Mouse (Mus musculus): Measurements from ENCODE around the gene Armh1. TPM values are rescaled to one million over a fixed set of nuclear protein-coding genes. Genes with fewer than 3 reads are reported as not detected.

The Armh1 gene
- polyA plus RNA-seq, 1 experiment = 0.52 TPM

DNA sequence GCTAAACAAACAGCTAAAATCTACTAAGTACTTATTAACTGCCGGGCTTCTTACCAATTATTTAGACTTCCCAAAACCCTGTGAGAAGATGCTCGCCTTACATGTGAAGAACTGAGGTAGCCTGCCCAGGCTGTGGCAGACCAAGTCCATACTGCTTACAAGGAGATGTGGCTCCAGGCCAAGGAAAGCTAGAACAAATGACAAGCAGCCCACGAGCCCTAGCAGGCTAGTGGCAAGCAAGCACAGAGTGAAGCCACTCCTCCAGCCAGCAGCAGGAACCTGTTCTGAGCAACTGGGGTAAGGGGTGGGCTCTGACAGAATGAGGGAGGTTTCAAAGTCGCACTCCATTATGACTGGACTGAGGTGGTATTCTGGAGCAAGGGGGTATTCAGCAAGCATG, 22.8 kb upstream of the Armh1 start:
- H3K27ac ChIP-seq (ENCODE audit: insufficient read depth, low read length) = no peak overlapping the region
- peaks cover 56% of the 10 kb centered on the region for H3K36me3 ChIP-seq (ENCODE audit: control insufficient read depth, insufficient read depth, low read length, poor library complexity, severe bottlenecking)
- peaks cover 5% of the 10 kb centered on the region; the same call in 1 of the 2 replicates for H3K9me3 ChIP-seq (replicated peaks; ENCODE audit: control insufficient read depth, insufficient read depth, low read length, poor library complexity, severe bottlenecking)
- H3K27me3 ChIP-seq (ENCODE audit: control insufficient read depth, insufficient read depth, low read length, poor library complexity, severe bottlenecking) = no peaks in the 10 kb centered on the region
- H3K9ac ChIP-seq (ENCODE audit: low read depth, poor library complexity, severe bottlenecking) = no peak overlapping the region
- TF ChIP-seq POLR2A (IDR thresholded peaks at IDR 0.05; ENCODE audit: insufficient read depth, low read length) (no peak), CTCF (IDR thresholded peaks at IDR 0.05; ENCODE audit: low read depth, low read length) (no peak), EP300 (IDR thresholded peaks at IDR 0.05; ENCODE audit: insufficient read depth, low read depth, low read length) (no peak)
- no peak overlapping the region for H3K4me3 ChIP-seq (ENCODE audit: low read depth, low read length)
- no peaks in the 10 kb centered on the region for H3K4me1 ChIP-seq (ENCODE audit: control insufficient read depth, insufficient read depth, low read length)

DNA sequence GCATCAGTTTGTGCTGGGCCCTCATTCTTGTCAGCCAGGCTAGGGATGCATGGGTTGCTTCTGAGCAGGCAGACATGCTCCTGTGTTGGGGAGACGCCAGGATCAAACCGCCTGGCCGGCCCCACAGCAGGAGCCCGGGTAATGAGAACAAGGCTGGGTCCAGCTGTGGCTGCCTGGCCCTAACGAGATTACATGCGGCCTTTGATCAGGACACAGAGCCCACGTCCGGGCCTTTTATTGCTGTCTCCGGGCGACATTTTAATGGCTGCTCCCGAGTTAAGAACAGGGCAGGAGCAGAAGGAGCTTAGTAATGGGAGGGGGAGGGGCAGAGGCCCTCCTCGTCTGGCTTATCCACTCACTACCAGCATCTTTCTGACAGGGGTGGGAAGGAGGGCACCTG, 20.5 kb upstream of the Armh1 start:
- TF ChIP-seq POLR2A (IDR thresholded peaks at IDR 0.05; ENCODE audit: insufficient read depth, low read length) = no peak
- TF ChIP-seq EP300 (IDR thresholded peaks at IDR 0.05; ENCODE audit: insufficient read depth, low read depth, low read length) = no peak
- no peak for TF ChIP-seq CTCF (IDR thresholded peaks at IDR 0.05; ENCODE audit: low read depth, low read length)
- Histone ChIP-seq H3K27ac (ENCODE audit: insufficient read depth, low read length) (no peak overlapping the region), H3K9ac (ENCODE audit: low read depth, poor library complexity, severe bottlenecking) (no peak overlapping the region), H3K4me3 (ENCODE audit: low read depth, low read length) (no peak overlapping the region), H3K27me3 (ENCODE audit: control insufficient read depth, insufficient read depth, low read length, poor library complexity, severe bottlenecking) (no peaks in the 10 kb centered on the region), H3K4me1 (ENCODE audit: control insufficient read depth, insufficient read depth, low read length) (no peaks in the 10 kb centered on the region), H3K36me3 (ENCODE audit: control insufficient read depth, insufficient read depth, low read length, poor library complexity, severe bottlenecking) (peaks cover 40% of the 10 kb centered on the region), H3K9me3 (replicated peaks; ENCODE audit: control insufficient read depth, insufficient read depth, low read length, poor library complexity, severe bottlenecking) (peaks cover 5% of the 10 kb centered on the region; the same call in 1 of the 2 replicates)

DNA sequence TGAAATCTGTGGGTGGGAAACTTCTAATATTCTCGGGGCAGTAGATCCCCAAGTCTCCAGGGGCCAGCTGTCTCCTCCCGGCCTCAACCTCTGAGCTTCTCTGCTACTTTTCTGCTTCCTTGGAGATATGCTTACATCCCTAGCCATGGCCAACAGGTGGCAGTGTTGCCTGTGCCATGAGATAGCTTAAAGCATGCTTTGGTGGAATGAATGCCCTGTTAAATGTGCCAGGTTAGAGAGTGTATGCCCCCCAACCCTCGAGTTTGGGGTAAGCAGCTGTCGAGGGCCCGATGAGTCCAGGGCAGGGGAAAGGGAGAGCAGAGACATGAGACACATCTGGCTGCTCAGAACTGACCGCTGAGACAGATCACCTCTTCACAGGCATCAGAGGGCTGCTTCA, 18.4 kb upstream of the Armh1 start:
- H3K9ac ChIP-seq (ENCODE audit: low read depth, poor library complexity, severe bottlenecking) = no peak overlapping the region
- H3K27ac ChIP-seq (ENCODE audit: insufficient read depth, low read length) = no peak overlapping the region
- no peak overlapping the region for H3K4me3 ChIP-seq (ENCODE audit: low read depth, low read length)
- peaks cover 5% of the 10 kb centered on the region; the same call in 1 of the 2 replicates for H3K9me3 ChIP-seq (replicated peaks; ENCODE audit: control insufficient read depth, insufficient read depth, low read length, poor library complexity, severe bottlenecking)
- no peaks in the 10 kb centered on the region for H3K4me1 ChIP-seq (ENCODE audit: control insufficient read depth, insufficient read depth, low read length)
- H3K36me3 ChIP-seq (ENCODE audit: control insufficient read depth, insufficient read depth, low read length, poor library complexity, severe bottlenecking) = peaks cover 21% of the 10 kb centered on the region
- TF ChIP-seq CTCF (IDR thresholded peaks at IDR 0.05; ENCODE audit: low read depth, low read length) (peak; percentile 67), EP300 (IDR thresholded peaks at IDR 0.05; ENCODE audit: insufficient read depth, low read depth, low read length) (no peak)
- H3K27me3 ChIP-seq (ENCODE audit: control insufficient read depth, insufficient read depth, low read length, poor library complexity, severe bottlenecking) = no peaks in the 10 kb centered on the region

DNA sequence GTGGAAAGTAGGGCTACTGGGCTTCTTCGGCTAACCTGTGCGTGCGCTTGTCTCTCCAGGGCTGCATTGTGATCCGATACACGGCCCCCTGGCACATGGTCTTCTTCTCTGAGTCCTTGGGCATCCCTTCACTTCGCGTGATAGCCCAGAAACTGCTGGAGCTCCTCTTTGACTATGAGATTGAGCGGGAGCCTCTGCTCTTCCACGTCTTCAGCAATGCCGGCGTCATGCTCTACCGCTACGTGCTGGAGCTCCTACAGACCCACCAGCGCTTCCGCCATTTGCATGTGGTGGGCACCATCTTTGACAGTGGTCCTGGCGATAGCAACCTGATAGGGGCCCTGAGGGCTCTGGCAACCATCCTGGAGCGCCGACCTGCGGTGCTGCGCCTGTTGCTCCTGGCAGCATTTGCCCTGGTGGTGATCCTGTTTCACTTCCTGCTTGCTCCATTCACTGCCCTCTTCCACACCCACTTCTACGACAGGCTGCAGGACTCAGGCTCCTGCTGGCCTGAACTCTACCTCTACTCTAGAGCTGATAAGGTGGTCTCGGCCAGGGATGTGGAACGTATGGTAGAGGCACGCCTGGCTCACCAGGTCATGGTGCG, 16.0 kb upstream of the Armh1 start:
- H3K36me3 ChIP-seq (ENCODE audit: control insufficient read depth, insufficient read depth, low read length, poor library complexity, severe bottlenecking) = peaks cover 10% of the 10 kb centered on the region
- no peaks in the 10 kb centered on the region for H3K27me3 ChIP-seq (ENCODE audit: control insufficient read depth, insufficient read depth, low read length, poor library complexity, severe bottlenecking)
- H3K4me3 ChIP-seq (ENCODE audit: low read depth, low read length) = peak overlapping the region; percentile 22
- H3K9me3 ChIP-seq (replicated peaks; ENCODE audit: control insufficient read depth, insufficient read depth, low read length, poor library complexity, severe bottlenecking) = no peaks in the 10 kb centered on the region
- TF ChIP-seq EP300 (IDR thresholded peaks at IDR 0.05; ENCODE audit: insufficient read depth, low read depth, low read length) = no peak
- TF ChIP-seq CTCF (IDR thresholded peaks at IDR 0.05; ENCODE audit: low read depth, low read length) = no peak
- no peak for TF ChIP-seq POLR2A (IDR thresholded peaks at IDR 0.05; ENCODE audit: insufficient read depth, low read length)
- H3K9ac ChIP-seq (ENCODE audit: low read depth, poor library complexity, severe bottlenecking) = no peak overlapping the region
- H3K27ac ChIP-seq (ENCODE audit: insufficient read depth, low read length) = no peak overlapping the region
- peaks cover under 1% of the 10 kb centered on the region for H3K4me1 ChIP-seq (ENCODE audit: control insufficient read depth, insufficient read depth, low read length)

DNA sequence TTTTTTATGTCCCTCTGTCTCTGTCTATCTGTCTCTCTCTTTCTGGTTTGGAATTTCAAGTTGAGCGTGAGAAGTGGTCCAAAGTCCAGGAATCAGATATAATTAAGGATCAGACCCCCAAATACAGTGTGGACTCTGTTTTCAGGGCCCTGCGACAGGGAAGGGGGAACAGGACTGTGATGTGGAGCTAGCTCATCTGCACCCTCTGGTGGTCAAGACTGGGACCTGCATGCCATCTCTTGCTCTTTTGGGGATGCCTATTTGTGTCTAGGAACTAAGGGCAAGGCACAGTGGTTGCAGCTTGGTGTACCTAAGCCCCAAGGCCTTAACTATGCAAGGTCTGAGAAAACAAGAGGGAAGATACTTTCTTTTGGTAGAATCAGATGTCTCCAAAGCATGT, 15.4 kb upstream of the Armh1 start:
- Histone ChIP-seq H3K36me3 (ENCODE audit: control insufficient read depth, insufficient read depth, low read length, poor library complexity, severe bottlenecking) (peaks cover 7% of the 10 kb centered on the region), H3K4me1 (ENCODE audit: control insufficient read depth, insufficient read depth, low read length) (peaks cover 2% of the 10 kb centered on the region), H3K4me3 (ENCODE audit: low read depth, low read length) (no peak overlapping the region), H3K27ac (ENCODE audit: insufficient read depth, low read length) (no peak overlapping the region), H3K27me3 (ENCODE audit: control insufficient read depth, insufficient read depth, low read length, poor library complexity, severe bottlenecking) (no peaks in the 10 kb centered on the region), H3K9ac (ENCODE audit: low read depth, poor library complexity, severe bottlenecking) (no peak overlapping the region), H3K9me3 (replicated peaks; ENCODE audit: control insufficient read depth, insufficient read depth, low read length, poor library complexity, severe bottlenecking) (no peaks in the 10 kb centered on the region)
- TF ChIP-seq POLR2A (IDR thresholded peaks at IDR 0.05; ENCODE audit: insufficient read depth, low read length) (no peak), CTCF (IDR thresholded peaks at IDR 0.05; ENCODE audit: low read depth, low read length) (peak; percentile 98)

DNA sequence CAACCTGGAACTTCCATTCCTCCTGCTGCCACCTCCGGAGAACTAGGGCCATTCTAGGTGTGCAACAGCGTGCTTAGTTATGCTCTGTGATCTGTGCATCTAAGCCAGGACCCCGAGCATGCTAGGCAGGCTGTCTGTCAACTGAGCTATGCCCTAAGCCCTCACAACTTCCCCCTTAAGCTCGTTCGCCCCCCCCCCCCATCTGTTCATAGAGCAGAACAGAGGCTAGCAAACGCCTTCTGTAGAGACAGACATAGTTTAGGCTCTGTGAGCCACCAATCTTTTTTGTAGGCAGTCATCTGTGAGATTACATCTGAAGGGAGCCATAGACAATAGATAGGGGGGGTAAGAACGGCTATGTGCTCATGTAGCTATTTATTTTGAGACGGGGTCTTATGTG, 11.1 kb upstream of the Armh1 start:
- H3K9ac ChIP-seq (ENCODE audit: low read depth, poor library complexity, severe bottlenecking) = no peak overlapping the region
- TF ChIP-seq CTCF (IDR thresholded peaks at IDR 0.05; ENCODE audit: low read depth, low read length) (no peak), POLR2A (IDR thresholded peaks at IDR 0.05; ENCODE audit: insufficient read depth, low read length) (no peak), EP300 (IDR thresholded peaks at IDR 0.05; ENCODE audit: insufficient read depth, low read depth, low read length) (no peak)
- H3K27me3 ChIP-seq (ENCODE audit: control insufficient read depth, insufficient read depth, low read length, poor library complexity, severe bottlenecking) = no peaks in the 10 kb centered on the region

More for the DNA sequence above, 11.1 kb upstream of the Armh1 start:
- no peaks in the 10 kb centered on the region for H3K9me3 ChIP-seq (replicated peaks; ENCODE audit: control insufficient read depth, insufficient read depth, low read length, poor library complexity, severe bottlenecking)
- H3K4me3 ChIP-seq (ENCODE audit: low read depth, low read length) = no peak overlapping the region
- H3K36me3 ChIP-seq (ENCODE audit: control insufficient read depth, insufficient read depth, low read length, poor library complexity, severe bottlenecking) = no peaks in the 10 kb centered on the region
- no peak overlapping the region for H3K27ac ChIP-seq (ENCODE audit: insufficient read depth, low read length)
- H3K4me1 ChIP-seq (ENCODE audit: control insufficient read depth, insufficient read depth, low read length) = peaks cover 2% of the 10 kb centered on the region

All from ES-Bruce4 (cell line).